Mouse (Mus musculus) frontal cortex, postnatal 14 days (tissue): Measurements from ENCODE around the gene Rnf141.

Source experiments
- DNase-seq, 2 experiments: peaks; one replicate each; pipeline ENCODE4 v3.0.0; 2022; ENCODE audit warnings: low spot score in 2 of 2

Gene Rnf141

DNA sequence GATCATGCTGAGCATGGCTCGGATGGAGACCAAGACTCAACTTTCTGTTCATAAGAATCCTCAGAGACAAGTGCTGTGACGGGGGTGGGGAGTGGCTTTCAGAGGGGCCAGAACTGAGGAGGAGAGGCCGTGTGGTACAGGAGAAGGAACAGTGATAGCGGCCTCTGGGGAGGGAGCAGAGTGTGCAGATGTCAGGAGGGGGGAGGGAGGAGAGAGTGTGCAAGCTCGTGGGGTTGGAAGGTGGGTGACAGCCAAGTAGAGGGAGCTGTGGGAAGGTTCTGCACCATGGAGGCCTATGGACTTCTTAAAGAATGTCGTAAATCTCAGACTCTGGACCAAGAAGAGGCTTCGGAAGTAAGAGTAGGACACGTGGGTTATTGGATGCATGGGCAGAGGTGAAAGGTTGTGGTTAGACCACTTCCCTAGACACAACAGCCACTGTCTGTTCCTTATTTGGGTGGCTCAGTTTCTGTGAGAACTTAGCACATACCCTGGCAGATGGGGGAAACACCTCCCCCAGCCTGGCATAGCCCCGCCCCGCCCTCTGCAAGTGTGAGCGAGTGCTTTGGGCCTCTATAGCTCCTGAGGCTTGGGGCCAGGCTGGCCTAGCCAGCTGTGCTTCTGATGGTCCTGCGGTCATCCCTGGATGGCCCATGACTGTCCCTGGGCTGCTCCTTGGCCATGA lies 47.7 kb downstream of the Rnf141 start:
- no peak for DNase-seq

DNA sequence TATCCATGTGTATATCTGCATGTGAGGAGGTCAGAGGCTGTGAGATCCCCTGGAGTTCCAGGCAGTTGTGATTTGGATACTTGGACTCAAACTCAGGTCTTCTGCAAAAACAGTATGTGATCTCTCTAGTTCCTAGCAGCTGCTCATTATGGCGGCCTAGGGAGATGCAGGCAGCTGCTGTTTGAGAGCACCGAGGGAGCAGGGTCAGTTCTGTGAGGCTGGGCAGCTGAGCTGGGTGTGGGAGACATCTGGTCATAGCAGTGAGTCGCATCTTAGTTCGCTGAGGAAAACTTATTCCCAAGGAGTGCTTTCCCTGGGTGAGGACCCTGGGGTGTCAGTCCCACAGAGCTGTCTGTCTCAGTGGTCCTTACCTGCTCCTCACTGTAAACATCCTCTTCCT lies 49.5 kb downstream of the Rnf141 start:
- no peak for DNase-seq

DNA sequence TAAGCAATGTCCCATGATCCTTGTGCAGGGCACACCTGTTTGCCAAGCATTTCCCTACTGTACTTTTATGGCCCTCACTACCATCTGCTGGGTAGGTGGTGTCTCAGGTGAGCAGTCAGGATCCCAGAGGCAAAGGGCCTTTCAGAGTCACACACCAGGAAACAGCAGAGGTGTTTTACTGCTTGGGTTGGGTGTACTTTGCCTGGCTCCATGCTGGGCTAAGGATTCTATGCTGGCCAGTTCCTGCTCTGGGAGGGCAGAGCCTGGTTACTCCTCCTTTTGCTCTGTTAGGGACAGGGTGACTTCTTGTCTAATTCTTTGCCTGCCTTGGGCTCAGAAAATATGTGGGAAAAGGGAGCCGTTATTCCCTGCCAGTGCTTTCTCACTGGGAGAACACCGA lies 51.4 kb downstream of the Rnf141 start:
- DNase-seq, result no peak

DNA sequence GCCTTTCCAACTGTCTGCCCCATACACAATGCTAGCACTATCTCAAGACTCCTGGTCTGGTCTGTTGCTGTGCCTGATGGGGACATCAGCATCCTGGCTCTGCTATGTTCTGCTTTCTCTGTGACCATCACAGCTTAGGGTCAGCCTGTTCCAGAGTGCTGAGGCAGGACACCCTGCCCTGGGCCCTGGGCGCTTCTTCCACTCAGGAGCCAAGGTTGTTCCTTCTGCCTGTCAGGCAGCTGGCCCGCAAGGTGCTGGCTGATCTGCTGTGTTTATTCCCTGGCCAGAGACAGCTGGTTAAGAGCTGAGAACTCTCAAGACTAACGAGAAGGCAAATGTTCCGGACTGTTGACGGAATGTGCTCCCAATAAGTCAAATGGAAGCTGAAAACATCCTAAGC lies 52.1 kb downstream of the Rnf141 start:
- no peak for DNase-seq

DNA sequence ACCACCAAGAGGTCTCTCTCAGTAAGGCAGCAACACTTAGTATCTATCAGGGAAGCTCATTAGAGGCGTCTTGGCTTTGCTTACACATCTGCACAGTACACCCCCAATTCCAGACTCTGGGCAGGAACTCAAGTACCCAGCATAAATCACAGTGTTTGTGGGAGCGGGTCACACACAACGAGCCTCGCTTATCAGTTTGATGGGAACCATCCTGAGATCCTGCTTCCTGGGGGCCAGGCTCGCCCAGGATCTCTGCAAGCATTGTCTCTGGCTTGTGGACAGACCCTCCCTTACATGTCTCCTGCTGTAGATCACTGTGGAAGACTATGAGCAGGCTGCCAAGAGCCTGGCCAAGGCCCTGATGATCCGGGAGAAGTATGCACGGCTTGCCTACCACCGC lies 53.4 kb downstream of the Rnf141 start:
- no peak for DNase-seq

DNA sequence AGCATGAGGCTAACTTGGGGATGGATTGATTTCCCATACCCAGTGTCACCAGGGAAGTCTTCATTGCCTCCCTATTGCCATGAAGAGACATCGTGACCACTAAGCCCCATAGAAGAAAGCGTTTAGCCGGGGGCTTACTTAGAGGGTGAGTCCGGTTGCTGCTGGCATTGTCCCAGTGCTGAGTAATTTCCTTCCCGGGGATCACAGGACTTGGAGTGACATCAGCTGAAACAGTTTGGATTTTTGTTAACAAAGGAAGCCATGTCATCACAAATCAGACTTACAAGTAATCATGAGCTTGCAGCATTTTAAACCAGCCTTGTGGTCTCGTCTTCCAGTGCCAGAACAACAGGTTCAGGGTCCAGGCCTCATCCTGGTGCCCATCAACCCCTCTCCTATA lies 56.9 kb downstream of the Rnf141 start:
- no peak for DNase-seq

DNA sequence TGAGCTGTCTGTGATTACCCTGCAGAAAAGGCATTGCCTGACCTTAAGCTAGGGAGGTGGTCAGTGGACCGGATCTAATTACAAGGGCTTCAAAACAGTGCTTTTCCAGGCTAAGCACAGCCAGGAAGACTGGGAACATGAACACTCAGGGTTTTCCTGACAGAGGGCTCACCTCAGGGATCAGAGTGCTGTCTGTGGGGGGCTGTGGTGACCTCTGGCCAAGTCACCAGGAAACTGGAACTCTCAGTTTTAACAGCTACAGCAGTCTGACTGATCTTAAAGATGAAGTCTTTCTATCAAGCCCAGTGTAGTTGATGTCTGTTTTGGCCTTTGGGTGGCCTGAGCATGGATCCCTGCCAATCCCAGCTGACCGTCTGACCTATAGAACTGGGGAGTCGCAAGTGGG lies 58.5 kb downstream of the Rnf141 start:
- DNase-seq, result no peak

DNA sequence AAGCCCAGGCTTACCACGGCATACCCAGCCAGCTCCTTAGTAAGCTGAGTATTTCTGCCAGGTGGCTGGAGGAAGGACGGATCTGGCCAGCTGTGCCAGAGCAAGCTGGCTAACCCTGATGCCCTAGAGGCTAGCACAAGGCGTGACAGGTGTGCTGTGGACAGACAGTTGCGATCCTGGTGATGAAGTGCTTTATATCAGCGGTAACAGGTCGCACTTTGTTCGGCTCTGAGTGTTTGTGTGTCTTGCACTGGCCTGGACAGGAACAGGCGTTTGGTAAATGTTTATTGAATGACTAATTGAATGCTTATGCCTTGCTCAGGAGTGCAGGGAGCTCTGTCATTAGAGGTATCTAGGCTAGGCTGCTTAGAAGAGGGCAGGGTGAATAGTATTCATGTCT lies 59.3 kb downstream of the Rnf141 start:
- no peak for DNase-seq

DNA sequence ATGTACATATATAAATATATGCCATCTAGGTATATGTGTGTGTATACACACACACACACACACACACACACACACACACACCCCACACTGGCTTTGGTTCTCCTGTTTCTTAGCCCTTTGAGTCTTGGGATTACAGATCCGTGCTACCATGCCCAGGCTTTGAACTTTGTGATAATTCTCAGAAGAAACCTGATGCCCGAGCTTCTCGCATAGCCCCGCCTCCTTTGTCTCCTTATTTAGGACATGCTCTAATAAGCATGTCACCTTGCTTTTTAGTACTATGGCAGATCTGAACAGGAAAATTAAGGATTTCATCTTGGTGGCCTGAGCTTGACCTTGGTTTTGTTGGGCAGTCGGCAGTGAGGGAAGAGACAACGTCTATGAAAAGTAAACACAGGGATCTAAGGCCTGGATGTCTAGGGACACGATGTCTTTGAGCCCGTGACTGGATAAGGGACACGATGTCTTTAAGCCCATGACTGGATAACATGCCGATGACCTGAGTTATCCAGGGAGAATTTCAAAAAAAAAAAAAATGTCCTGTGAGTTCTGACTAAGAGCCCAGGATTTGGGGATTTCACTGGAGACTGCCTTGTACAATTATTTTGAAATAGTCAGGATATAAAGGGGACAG lies 61.3 kb downstream of the Rnf141 start:
- no peak for DNase-seq

DNA sequence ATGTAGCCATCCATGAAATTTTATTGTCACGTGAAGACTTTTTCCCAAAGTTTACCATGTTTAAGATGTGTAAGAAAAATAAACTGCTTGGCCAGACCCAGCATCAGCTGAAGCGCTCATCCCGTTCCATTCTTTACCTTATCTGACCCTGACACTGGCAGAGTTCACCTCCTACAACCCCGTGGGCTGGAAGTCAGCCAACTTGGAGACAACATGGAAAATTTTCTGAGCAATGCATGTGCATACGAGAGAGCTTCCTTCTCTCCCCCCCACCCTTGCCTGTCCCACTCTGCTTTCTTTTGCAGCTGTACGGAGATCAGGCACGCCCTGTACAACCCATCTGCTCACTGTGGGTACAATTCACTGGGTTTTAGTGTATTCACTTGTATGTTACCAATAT lies 62.1 kb downstream of the Rnf141 start:
- no peak for DNase-seq

DNA sequence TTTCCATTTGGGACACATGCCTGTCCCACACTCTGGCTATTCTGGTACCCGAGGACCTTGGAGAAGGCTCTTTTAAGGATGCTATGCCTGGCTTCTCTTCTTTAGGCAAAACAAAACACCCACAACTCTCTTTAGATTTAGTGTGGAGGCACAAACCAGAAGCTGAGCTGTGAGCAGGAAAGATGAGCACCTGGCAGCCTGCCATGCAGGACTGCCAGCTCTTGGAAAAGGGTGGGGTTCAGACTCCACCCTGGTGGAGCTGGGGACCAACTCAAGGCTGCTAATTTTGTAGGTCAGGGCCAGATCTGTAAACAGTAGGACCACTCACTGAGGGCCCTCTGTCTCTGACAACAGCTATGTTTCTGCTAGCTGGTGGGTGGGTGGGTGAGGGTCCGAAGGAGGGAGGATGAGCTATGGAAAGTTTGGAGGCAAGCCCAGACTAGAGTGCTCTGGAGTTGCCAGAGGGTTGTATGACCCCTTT lies 63.0 kb downstream of the Rnf141 start:
- peak; percentile 53 to 62 for DNase-seq

DNA sequence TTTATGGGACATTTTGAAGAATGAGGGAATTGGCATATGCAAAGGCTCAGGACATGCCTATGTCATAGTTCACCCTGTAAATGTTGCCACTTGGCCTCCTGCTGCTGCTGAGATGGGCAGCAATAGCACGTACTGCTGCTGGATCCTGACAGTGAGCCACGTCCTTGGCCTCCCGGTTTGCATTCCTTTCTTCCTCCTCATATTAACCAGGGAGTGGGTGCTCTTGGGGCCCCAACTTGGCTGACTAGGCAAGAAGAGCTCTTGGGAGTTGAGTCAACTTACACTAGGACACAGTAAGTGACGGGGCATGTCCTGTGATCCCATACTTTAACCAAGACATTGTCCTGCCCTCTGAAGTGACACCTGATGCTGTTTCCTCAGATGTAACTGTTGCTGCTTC lies 63.7 kb downstream of the Rnf141 start:
- DNase-seq, result no peak

DNA sequence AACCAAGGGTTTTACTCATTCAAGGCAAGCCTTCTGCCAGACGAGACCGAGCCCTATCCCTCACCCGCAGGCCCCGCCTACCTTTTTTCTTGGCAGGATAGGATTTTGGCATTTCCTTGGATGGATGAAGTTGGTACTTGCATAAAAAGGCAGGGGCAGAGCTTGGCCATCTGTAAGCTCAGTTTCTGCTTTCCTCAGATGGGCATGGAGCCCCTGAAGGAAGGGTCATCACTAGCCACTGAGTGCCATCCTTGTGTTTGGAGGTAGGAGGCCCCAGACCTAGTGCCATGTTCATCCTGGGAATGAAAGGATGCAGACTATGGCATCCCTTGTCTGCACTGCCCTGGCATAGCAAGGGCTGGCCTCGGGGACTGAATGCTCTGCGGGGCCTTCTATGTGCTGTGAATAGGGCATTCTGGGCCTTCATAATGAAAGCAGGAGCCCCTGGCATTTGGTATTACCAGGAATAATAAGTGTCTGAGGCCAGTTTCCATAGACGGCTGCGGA lies 64.6 kb downstream of the Rnf141 start:
- DNase-seq, result peak; percentile 42 to 64

DNA sequence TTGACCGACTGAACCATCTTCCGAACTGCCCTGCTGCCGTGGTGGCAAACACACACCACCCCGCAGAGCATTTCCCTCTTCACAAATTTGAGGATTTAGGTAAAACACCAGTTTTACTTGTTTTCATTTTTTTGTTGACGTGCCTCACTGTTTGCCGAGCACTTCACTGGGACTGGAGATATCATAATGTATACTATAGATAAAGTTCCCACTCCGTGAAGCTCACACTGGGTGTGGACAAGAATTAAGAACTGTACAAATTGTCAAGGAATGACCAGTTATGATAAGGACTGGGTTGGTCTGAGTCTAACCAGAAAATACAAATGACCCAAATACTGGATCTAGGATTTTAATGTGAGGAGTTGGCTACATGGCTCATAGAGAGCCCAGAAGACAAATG lies 65.3 kb downstream of the Rnf141 start:
- DNase-seq, result no peak

DNA sequence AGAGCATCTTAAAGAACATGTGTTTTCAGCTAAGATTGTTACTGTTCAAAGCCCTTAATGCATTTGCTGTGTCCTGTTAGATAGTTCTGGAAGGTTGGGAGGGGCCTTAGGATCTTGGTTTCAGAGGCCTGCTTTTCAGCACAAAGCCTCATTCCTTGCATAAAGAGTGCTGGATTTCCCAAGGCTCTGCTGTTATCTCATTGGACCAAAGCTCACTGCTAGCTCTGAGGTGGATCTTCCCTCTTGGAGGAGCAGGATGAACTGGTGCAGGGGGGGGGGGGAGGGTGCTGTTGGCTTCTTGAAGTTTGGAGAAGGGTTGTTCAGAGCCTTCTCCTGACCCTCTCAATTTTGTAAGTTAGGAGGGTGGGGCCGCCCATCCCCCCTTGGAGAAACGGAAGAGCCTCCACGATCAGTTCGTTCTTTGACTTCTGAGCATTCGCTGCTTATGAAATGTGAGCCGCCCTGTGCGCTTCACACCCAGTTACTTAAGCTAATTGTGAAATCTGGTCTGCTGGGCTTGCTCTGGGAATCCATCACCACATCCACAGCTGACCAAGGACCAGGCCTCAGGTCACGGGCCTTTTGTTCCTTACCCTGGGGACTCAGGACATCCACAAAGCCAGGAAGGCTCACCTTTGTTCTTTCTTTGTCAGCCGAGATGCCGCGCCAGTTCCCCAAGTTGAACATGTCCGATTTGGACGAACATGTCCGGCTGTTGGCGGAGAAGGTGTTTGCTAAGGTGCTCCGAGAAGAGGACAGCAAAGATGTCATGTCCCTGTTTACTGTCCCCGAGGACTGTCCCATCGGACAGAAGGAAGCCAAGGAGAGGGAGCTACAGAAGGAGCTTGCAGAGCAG lies 66.9 kb downstream of the Rnf141 start:
- no peak for DNase-seq

DNA sequence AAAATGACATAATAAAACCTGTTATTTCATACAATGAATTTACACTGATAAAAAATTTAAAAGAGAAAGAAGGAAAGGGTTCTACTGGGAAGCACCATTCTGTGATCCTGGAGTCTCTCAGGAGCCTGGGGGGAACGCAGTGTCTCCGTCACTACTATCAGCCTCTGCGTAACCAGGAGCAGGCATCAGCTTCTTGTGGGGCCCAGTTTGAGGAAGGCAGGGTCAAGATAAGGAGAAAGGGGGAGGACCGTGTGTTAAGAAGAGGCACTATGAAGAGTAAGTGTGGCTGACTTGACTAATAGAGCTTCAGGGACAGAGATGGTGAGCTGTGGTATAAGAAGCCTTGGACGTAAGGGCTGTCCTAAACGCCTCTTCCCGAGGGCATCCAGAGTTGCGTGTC lies 69.6 kb downstream of the Rnf141 start:
- DNase-seq, result no peak

DNA sequence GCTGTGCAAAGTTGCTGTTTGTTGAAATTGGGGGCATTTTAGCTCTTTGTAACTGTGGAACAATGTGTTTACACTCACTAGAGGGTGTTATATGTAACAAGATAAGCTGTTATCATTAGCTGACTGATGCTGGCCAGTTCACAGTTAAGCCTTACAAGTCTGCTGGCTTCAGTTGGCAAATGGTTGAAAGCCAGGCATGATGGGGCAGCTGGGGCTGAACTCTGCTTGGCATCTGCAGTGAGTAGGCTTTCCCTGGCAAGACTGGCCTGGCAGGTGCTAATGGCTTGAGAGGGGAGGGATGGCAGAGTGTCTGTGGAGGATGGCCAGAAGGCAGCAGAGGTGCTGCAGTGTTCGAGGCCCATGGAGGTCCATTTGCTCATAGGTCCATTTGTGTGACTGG lies 70.2 kb downstream of the Rnf141 start:
- DNase-seq, result no peak

DNA sequence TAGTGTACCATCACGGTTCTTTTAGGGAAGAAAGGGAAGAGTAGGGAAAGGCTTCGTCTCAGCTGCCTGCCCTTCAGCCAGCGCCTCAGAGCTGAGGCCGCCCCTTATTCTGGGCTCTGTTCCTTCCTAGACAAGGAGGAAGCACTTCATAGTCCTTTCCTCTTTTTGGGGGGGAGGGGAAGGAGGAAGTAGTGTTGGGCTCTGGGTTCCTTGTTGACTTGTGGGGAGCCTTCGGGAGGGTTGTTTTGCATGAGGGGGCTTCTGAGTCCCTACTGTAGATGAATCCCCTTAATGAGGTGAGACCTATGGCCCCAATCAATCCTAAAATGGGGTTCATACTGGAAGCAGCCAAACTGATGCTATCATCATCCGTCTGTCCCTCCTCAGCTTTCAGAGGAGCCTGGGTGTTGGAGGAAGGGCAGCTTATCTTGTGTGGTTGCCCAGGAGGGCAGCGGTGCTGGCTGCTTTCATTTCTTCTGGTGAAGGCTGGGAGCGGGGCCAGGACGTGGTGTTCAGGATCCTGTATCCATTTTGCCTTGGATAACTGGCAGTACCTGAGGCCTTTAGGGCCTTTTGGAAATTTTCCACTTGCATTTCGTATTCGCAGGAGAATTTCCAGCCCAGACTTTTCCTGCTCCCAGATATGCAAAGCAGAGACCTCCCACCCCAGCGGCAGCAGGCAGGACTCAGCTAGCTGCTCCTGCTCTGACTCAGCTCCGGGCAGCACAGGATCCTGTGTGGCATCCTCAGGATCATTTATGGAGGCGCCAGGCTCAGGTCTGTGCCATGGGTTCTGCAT lies 70.9 kb downstream of the Rnf141 start:
- peak in 1 of 2 experiments; percentile 34 for DNase-seq

DNA sequence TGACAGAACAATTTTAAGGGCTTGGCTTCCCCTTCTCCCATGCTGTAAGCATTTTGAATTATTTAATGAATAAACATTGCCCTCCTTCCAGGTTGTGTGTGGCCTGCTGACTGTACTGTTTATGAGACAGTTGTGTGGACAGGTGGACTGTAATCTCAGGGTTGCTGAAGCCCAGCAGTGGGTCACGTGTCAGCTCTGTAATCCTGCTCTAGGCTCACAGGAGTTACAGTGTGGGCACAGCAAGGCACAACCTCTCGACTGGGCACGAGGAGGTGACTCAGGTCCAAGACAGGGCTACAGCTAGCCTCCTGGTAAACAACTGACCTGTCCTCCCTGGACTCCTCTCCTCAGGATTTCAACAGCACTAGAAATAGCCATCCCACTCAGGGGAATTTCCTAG lies 71.9 kb downstream of the Rnf141 start:
- DNase-seq, result no peak

DNA sequence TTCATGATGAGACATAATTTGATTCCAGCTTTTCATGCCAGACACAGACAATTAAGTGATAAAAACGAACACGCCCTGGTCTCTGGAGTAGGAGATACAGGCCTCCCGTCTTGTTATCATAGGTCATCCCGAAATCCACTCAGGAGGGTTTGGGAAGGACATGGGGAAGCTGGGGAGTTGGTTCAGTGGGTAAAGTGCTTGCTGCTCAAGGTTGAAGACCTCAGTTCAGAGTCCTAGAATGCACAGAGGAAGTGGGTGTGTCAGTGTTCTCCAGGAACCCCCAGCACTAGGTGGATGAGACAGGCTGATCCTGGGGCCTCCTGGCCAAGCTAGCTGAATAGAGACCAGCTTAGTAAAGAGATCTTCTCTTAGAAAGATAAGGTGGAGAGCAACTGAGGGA lies 73.3 kb downstream of the Rnf141 start:
- no peak for DNase-seq

DNA sequence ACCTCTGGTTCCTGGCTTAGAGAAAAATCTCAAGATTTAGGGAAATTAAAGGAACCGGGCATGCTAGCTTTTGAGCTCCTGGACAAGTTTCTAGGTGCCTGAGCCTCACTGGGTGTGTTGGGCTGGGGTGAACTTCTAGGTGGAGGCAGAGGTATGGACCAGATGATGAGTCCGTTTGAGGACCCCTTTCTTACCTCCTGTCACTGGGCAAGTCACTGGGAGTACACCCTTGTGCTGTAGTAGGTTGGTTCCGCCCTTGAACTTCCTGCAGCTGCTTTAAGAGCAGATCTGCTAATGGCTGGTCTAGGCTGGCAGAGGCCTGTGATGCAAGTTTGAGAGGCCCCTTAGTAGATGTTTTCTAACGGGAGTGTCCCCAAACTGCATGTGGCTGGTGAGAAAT lies 75.2 kb downstream of the Rnf141 start:
- DNase-seq, result peak in 1 of 2 experiments; percentile 22
